8 mouse cellular contexts compared by ENCODE assay signal in the genomic region with DNA sequence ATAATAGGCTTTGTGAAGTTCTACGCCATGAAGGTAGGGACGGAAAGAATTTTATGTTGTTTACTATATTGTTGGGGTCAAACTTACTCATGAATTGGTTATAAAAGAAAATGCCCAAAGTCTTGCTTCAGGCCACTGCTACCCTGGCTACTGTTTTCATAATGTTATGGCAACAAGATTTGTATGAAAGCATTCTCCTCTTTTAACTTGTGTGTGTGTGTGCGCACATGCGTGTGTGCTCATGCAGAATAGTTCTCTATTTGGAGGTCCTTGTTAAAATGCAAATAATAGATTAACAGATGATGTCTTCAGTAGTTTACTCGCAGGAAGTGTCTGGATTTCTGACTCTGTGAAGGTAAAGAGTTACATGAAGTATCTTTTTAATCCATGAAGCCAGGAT. TPM values are rescaled to one million over a fixed set of nuclear protein-coding genes. Genes with fewer than 3 reads are reported as not detected.
DNase-seq lines count a peak whose midpoint lies in the region; ATAC-seq and TF ChIP-seq lines count a peak whose summit lies in the region.

No protein-coding gene starts in this region.

- no peak for TF ChIP-seq EP300 in heart, postnatal 0 days (IDR thresholded peaks at IDR 0.05; ENCODE audit: low read depth)

- peaks cover 54% of the 10 kb centered on the region for H3K4me1 ChIP-seq in heart, postnatal 0 days (ENCODE audit: control insufficient read depth, insufficient read depth)
- peaks cover 39% of the 10 kb centered on the region for H3K4me1 ChIP-seq in hindbrain, embryonic 15.5 days (replicated peaks)
- H3K4me1 ChIP-seq in midbrain, embryonic 11.5 days (ENCODE audit: control insufficient read depth, insufficient read depth, low read length), result peaks cover 33% of the 10 kb centered on the region

- no peaks in the 10 kb centered on the region for H3K36me3 ChIP-seq in heart, postnatal 0 days (replicated peaks; ENCODE audit: control insufficient read depth, insufficient read depth, low read length)
- H3K36me3 ChIP-seq in hindbrain, embryonic 15.5 days, result no peaks in the 10 kb centered on the region
- no peaks in the 10 kb centered on the region for H3K36me3 ChIP-seq in midbrain, embryonic 11.5 days (ENCODE audit: control insufficient read depth, insufficient read depth, low read length)

- no peak for DNase-seq in heart, postnatal 0 days (ENCODE audit: low spot score)
- DNase-seq in heart, adult 11 months, result no peak
- DNase-seq in Muller cell, postnatal 12 days (ENCODE audit: inconsistent ontology term), result peak; percentile 13
- no peak for DNase-seq in midbrain, embryonic 11.5 days (ENCODE audit: low spot score, missing footprints)
- DNase-seq in thymus, postnatal 4 days, result no peak
- DNase-seq in adrenal gland, adult 2 months, result no peak
- DNase-seq in spleen, postnatal 10 days (ENCODE audit: low spot score in 2 of 2), result no peak

- H3K9ac ChIP-seq in heart, postnatal 0 days (replicated peaks; ENCODE audit: low read depth, low read length), result 0 out of 2 replicates have a peak overlapping the region, but pooled peaks have one; percentile 42
- no peak overlapping the region for H3K9ac ChIP-seq in hindbrain, embryonic 15.5 days
- no peak overlapping the region; the same call in 1 of the 2 replicates for H3K9ac ChIP-seq in midbrain, embryonic 11.5 days (ENCODE audit: low read length)

- 61% methylated on average over 5 of the region's 5 CpGs for WGBS in heart, postnatal 0 days
- WGBS in hindbrain, embryonic 15.5 days, result 80% methylated on average over 5 of the region's 5 CpGs
- WGBS in midbrain, embryonic 11.5 days, result 77% methylated on average over 5 of the region's 5 CpGs

- peak overlapping the region; percentile 89 for H3K4me3 ChIP-seq in heart, postnatal 0 days (ENCODE audit: low read depth, low read length)
- no peak overlapping the region for H3K4me3 ChIP-seq in hindbrain, embryonic 15.5 days
- no peak overlapping the region for H3K4me3 ChIP-seq in midbrain, embryonic 11.5 days (ENCODE audit: low read depth, low read length)

- H3K27me3 ChIP-seq in heart, postnatal 0 days (ENCODE audit: control insufficient read depth, insufficient read depth, low read length), result no peaks in the 10 kb centered on the region
- no peaks in the 10 kb centered on the region for H3K27me3 ChIP-seq in hindbrain, embryonic 15.5 days
- H3K27me3 ChIP-seq in midbrain, embryonic 11.5 days (ENCODE audit: control insufficient read depth, insufficient read depth, low read length), result no peaks in the 10 kb centered on the region

- TF ChIP-seq CTCF in heart, postnatal 0 days (IDR thresholded peaks at IDR 0.05; ENCODE audit: low read depth), result no peak

- no peak for ATAC-seq in heart, postnatal 0 days (ENCODE audit: insufficient read depth, low read depth)
- no peak for ATAC-seq in hindbrain, embryonic 15.5 days (ENCODE audit: low FRiP score, low read depth)
- no peak for ATAC-seq in midbrain, embryonic 11.5 days (ENCODE audit: low FRiP score)

- peak overlapping the region; percentile 96 for H3K27ac ChIP-seq in heart, postnatal 0 days (ENCODE audit: low read depth)
- H3K27ac ChIP-seq in hindbrain, embryonic 15.5 days (replicated peaks), result no peak overlapping the region
- no peak overlapping the region for H3K27ac ChIP-seq in midbrain, embryonic 11.5 days (ENCODE audit: low read depth, low read length)

- H3K4me2 ChIP-seq in heart, postnatal 0 days (ENCODE audit: low read depth, low read length), result peak overlapping the region; percentile 90
- H3K4me2 ChIP-seq in hindbrain, embryonic 15.5 days, result peak overlapping the region; percentile 63
- H3K4me2 ChIP-seq in midbrain, embryonic 11.5 days, result peak overlapping the region; percentile 67

- H3K9me3 ChIP-seq in heart, postnatal 0 days (replicated peaks; ENCODE audit: control insufficient read depth, low read length), result no peaks in the 10 kb centered on the region
- no peaks in the 10 kb centered on the region for H3K9me3 ChIP-seq in hindbrain, embryonic 15.5 days
- H3K9me3 ChIP-seq in midbrain, embryonic 11.5 days (ENCODE audit: control insufficient read depth, low read length), result no peaks in the 10 kb centered on the region

RNA-seq across cellular contexts. Expression of a gene that starts 2.6 kb away (rescaled TPM):
- 41.6 and 77.7 TPM in 2 replicates for total RNA-seq in heart, postnatal 0 days (2014; rRNA removed; ENCODE audit: low replicate concordance)
- polyA plus RNA-seq in heart, postnatal 0 days (2015; fragmentation: Nextera tagmentation; extraction: Ambion mirVana), result 33.4 and 33.8 TPM in 2 replicates
- 26.5 and 26.7 TPM in 2 replicates for polyA plus RNA-seq in hindbrain, embryonic 15.5 days (2015; fragmentation: Nextera tagmentation; extraction: Ambion mirVana)
- polyA plus RNA-seq in midbrain, embryonic 11.5 days (2014; fragmentation: Nextera tagmentation; extraction: Ambion mirVana), result 36.8 and 43.6 TPM in 2 replicates
- total RNA-seq in adrenal gland, adult 2 months (2021), result 10 to 100 TPM; 56.3 to 57.9 TPM
- 13.7 and 17.3 TPM in 2 replicates for polyA plus RNA-seq in adrenal gland, adult 2 months (2012; rRNA removed)
